Mouse (Mus musculus) G1E (cell line): ENCODE data around the gene Spast.

Experiments used
- CTCF ChIP-seq: IDR thresholded peaks from 2 replicates; pipeline ENCODE4 v1.5.1; 2012; ENCODE audit warnings: low read depth, low read length, inconsistent platforms, mixed read lengths
- GATA1 ChIP-seq: IDR thresholded peaks from 2 replicates; pipeline ENCODE4 v1.6.1; 2012; ENCODE audit warnings: borderline replicate concordance, low read length, inconsistent platforms, mixed read lengths
- GATA2 ChIP-seq: IDR thresholded peaks from 2 replicates; pipeline ENCODE4 v1.6.1; 2012; ENCODE audit warnings: low read depth, low read length, inconsistent platforms, borderline replicate concordance
- POLR2AphosphoS5 ChIP-seq: IDR thresholded peaks from 2 replicates; pipeline ENCODE4 v1.6.1; 2012; ENCODE audit warnings: low read depth, low read length, inconsistent platforms; ENCODE audit not compliant: insufficient replicate concordance
- TAL1 ChIP-seq: conservative IDR thresholded peaks from 2 replicates; pipeline ENCODE4 v1.6.1; 2012; ENCODE audit warnings: low read depth, low read length, inconsistent platforms, mixed read lengths

GRCm38 (mm10) chr17:74341151-74341550 lies 2.4 kb downstream of the Spast start:
- no peak for TF ChIP-seq CTCF
- TF ChIP-seq GATA1: no peak
- no peak for TF ChIP-seq POLR2AphosphoS5
- no peak for TF ChIP-seq TAL1
- no peak for TF ChIP-seq GATA2
